Mouse (Mus musculus): ENCODE measurements around the gene B4galnt2. TPM values are rescaled to one million over a fixed set of nuclear protein-coding genes. Genes with fewer than 3 reads are reported as not detected.
"Not testable (repeated sequence)": the region's sequence is repeated elsewhere in the genome, so short reads cannot be mapped to it uniquely, and the experiment has no call there.

The B4galnt2 gene
- polyA plus RNA-seq, 1 experiment from 2014 or later, result 1.1 TPM

- DNase-seq (ENCODE audit: low spot score), result peak; percentile 56
Observed at GRCm38 (mm10) chr11:95896446-95897179, 18.1 kb downstream of the B4galnt2 start.

- no peak for DNase-seq (ENCODE audit: low spot score)
Observed at GRCm38 (mm10) chr11:95890462-95891051, 24.1 kb downstream of the B4galnt2 start.

- DNase-seq (ENCODE audit: low spot score), result not testable (repeated sequence)
Observed at GRCm38 (mm10) chr11:95879861-95880260, 34.8 kb downstream of the B4galnt2 start.

- peak; percentile 69 for DNase-seq (ENCODE audit: low spot score)
Observed at GRCm38 (mm10) chr11:95876296-95876695, 38.4 kb downstream of the B4galnt2 start.

GRCm38 (mm10) chr11:95875804-95876203 is 38.9 kb downstream of the B4galnt2 start:
- DNase-seq (ENCODE audit: low spot score), result peak; percentile 40

GRCm38 (mm10) chr11:95869918-95870470 is 44.7 kb downstream of the B4galnt2 start:
- DNase-seq (ENCODE audit: low spot score), result no peak

- DNase-seq (ENCODE audit: low spot score), result no peak
Observed at GRCm38 (mm10) chr11:95869442-95869841, 45.2 kb downstream of the B4galnt2 start.

GRCm38 (mm10) chr11:95861397-95861796 is 53.3 kb downstream of the B4galnt2 start:
- DNase-seq (ENCODE audit: low spot score), result no peak

- DNase-seq (ENCODE audit: low spot score), result no peak
Observed at GRCm38 (mm10) chr11:95860071-95860490, 54.6 kb downstream of the B4galnt2 start.

GRCm38 (mm10) chr11:95859468-95859855 is 55.2 kb downstream of the B4galnt2 start:
- peak; percentile 76 for DNase-seq (ENCODE audit: low spot score)

- peak; percentile 99 for DNase-seq (ENCODE audit: low spot score)
Observed at GRCm38 (mm10) chr11:95858528-95859467, 55.9 kb downstream of the B4galnt2 start.

GRCm38 (mm10) chr11:95857716-95858527 is 56.8 kb downstream of the B4galnt2 start:
- no peak for DNase-seq (ENCODE audit: low spot score)

GRCm38 (mm10) chr11:95857306-95857705 is 57.4 kb downstream of the B4galnt2 start:
- DNase-seq (ENCODE audit: low spot score), result no peak

GRCm38 (mm10) chr11:95853684-95854083 is 61.0 kb downstream of the B4galnt2 start:
- DNase-seq (ENCODE audit: low spot score), result peak; percentile 64

- no peak for DNase-seq (ENCODE audit: low spot score)
Observed at GRCm38 (mm10) chr11:95850898-95851297, 63.8 kb downstream of the B4galnt2 start.

GRCm38 (mm10) chr11:95844935-95845334 is 69.8 kb downstream of the B4galnt2 start:
- no peak for DNase-seq (ENCODE audit: low spot score)

- no peak for DNase-seq (ENCODE audit: low spot score)
Observed at GRCm38 (mm10) chr11:95843421-95843950, 71.2 kb downstream of the B4galnt2 start.

GRCm38 (mm10) chr11:95842953-95843352 is 71.7 kb downstream of the B4galnt2 start:
- no peak for DNase-seq (ENCODE audit: low spot score)

- DNase-seq (ENCODE audit: low spot score), result peak; percentile 90
Observed at GRCm38 (mm10) chr11:95842074-95842681, 72.5 kb downstream of the B4galnt2 start, which contains the start of gene Abi3. Abi3 (minus strand) TSS chr11:95842476.

- DNase-seq (ENCODE audit: low spot score), result no peak
Observed at GRCm38 (mm10) chr11:95841498-95841830, 73.2 kb downstream of the B4galnt2 start.

All from thymus, postnatal 0 days (tissue).